8 mouse cellular contexts compared by ENCODE assay signal in genomic region chr5:135118589-135119081, GRCm38 (mm10). TPM values are rescaled to one million over a fixed set of nuclear protein-coding genes. Genes with fewer than 3 reads are reported as not detected.
DNase-seq lines count a peak whose midpoint lies in the region; ATAC-seq and TF ChIP-seq lines count a peak whose summit lies in the region.

No protein-coding gene starts in this region.

- no peak overlapping the region for H3K4me3 ChIP-seq in cerebellum, adult 2 months (replicated peaks; ENCODE audit: insufficient read depth, low read depth, low read length)
- H3K4me3 ChIP-seq in liver, embryonic 14.5 days (ENCODE audit: insufficient read depth in 1 of 2, low read depth in 2 of 2, low read length in 2 of 2), result no peak overlapping the region

- 31% methylated on average over 6 of the region's 6 CpGs for WGBS in cerebellum, adult 2 months
- WGBS in liver, embryonic 14.5 days (ENCODE audit: insufficient replicate concordance), result 11% methylated on average over 6 of the region's 6 CpGs

- no peak overlapping the region for H3K4me2 ChIP-seq in liver, embryonic 14.5 days (ENCODE audit: low read depth)

- peak; percentile 26 to 30 for DNase-seq in urinary bladder, adult 18-20 months (ENCODE audit: low spot score in 2 of 2)
- no peak for DNase-seq in urinary bladder, postnatal 10 days (ENCODE audit: low spot score)
- DNase-seq in cerebellum, adult 2 months, result peak; percentile 58 to 68
- DNase-seq in gastrocnemius, postnatal 36 days, result peak; percentile 45 to 54
- DNase-seq in kidney, adult 8-10 months, result peak; percentile 64 to 68
- peak in 2 of 3 experiments; percentile 39 to 42 for DNase-seq in liver, embryonic 14.5 days (ENCODE audit: low read depth in 3 of 3, low spot score in 3 of 3)
- peak; percentile 70 for DNase-seq in ovary, postnatal 36 days (ENCODE audit: low spot score)
- DNase-seq in thymus, postnatal 4 days, result peak; percentile 75

- TF ChIP-seq CTCF in cerebellum, adult 2 months (IDR thresholded peaks at IDR 0.05; ENCODE audit: borderline replicate concordance, insufficient read depth, low read depth, low read length), result peak; percentile 83
- peak; percentile 92 for TF ChIP-seq CTCF in liver, embryonic 14.5 days (IDR thresholded peaks at IDR 0.05; ENCODE audit: low read depth)

- intact Hi-C loops in gastrocnemius, postnatal 36 days (cut with DNase I), result loop anchor here (2.0 kb wide), 1 partner anchor 74 kb away; no protein-coding TSS in a partner anchor

- H3K4me1 ChIP-seq in cerebellum, adult 2 months (ENCODE audit: control insufficient read depth, insufficient read depth, low read length), result no peaks in the 10 kb centered on the region
- H3K4me1 ChIP-seq in liver, embryonic 14.5 days (replicated peaks; ENCODE audit: control insufficient read depth in 2 of 2, insufficient read depth in 2 of 2, low read length in 1 of 2), result peaks cover 0 to 4% of the 10 kb centered on the region in 2 experiments; a peak in 1 of 4 replicates

- H3K9ac ChIP-seq in liver, embryonic 14.5 days (replicated peaks), result no peak overlapping the region

- H3K27me3 ChIP-seq in cerebellum, adult 2 months (ENCODE audit: control insufficient read depth, insufficient read depth, low read length), result no peaks in the 10 kb centered on the region
- H3K27me3 ChIP-seq in liver, embryonic 14.5 days (ENCODE audit: control insufficient read depth, insufficient read depth, low read length), result no peaks in the 10 kb centered on the region; the same call in 1 of the 2 replicates

- TF ChIP-seq POLR2A in cerebellum, adult 2 months (IDR thresholded peaks at IDR 0.05; ENCODE audit: borderline replicate concordance, insufficient read depth, low read length), result no peak

- ATAC-seq in liver, embryonic 14.5 days (ENCODE audit: insufficient read depth), result peak; percentile 65

- H3K9me3 ChIP-seq in liver, embryonic 14.5 days (ENCODE audit: control insufficient read depth, low read length), result no peaks in the 10 kb centered on the region

- no peak overlapping the region for H3K27ac ChIP-seq in cerebellum, adult 2 months (ENCODE audit: insufficient read depth, low read length)
- H3K27ac ChIP-seq in liver, embryonic 14.5 days, result no peak overlapping the region

- no peaks in the 10 kb centered on the region for H3K36me3 ChIP-seq in liver, embryonic 14.5 days (replicated peaks; ENCODE audit: control insufficient read depth, insufficient read depth, low read depth)

- TF ChIP-seq EP300 in liver, embryonic 14.5 days (IDR thresholded peaks at IDR 0.05; ENCODE audit: low read depth), result no peak

RNA-seq across cellular contexts. Expression of gene Mlxipl, which starts 28.9 kb away (rescaled TPM):
- 2.0 TPM in 2 replicates for polyA plus RNA-seq in cerebellum, adult 2 months (2012; rRNA removed)
- total RNA-seq in gastrocnemius, postnatal 36 days (2021), result 10 to 100 TPM; 62.4 to 79.9 TPM
- polyA plus RNA-seq in liver, embryonic 14.5 days (2012; rRNA removed), result 14.7 and 18.5 TPM in 2 replicates
- 6.6 and 8.4 TPM in 2 replicates for polyA plus RNA-seq in liver, embryonic 14.5 days (2014; fragmentation: Nextera tagmentation; extraction: Ambion mirVana)

RNA-seq across cellular contexts. Expression of gene Tbl2, which starts 30.8 kb away (rescaled TPM):
- polyA plus RNA-seq in cerebellum, adult 2 months (2012; rRNA removed), result 17.6 and 18.5 TPM in 2 replicates
- 1 to 10 TPM; 9.7 to 9.8 TPM for total RNA-seq in gastrocnemius, postnatal 36 days (2021)
- polyA plus RNA-seq in liver, embryonic 14.5 days (2012; rRNA removed), result 4.4 and 5.5 TPM in 2 replicates
- polyA plus RNA-seq in liver, embryonic 14.5 days (2014; fragmentation: Nextera tagmentation; extraction: Ambion mirVana), result 9.8 and 10.2 TPM in 2 replicates

RNA-seq across cellular contexts. Expression of gene Vps37d, which starts 40.6 kb away (rescaled TPM):
- 17.7 and 19.8 TPM in 2 replicates for polyA plus RNA-seq in cerebellum, adult 2 months (2012; rRNA removed)
- under 1 TPM; 0.33 to 0.49 TPM for total RNA-seq in gastrocnemius, postnatal 36 days (2021)
- 0.29 and 0.30 TPM in 2 replicates for polyA plus RNA-seq in liver, embryonic 14.5 days (2012; rRNA removed)
- polyA plus RNA-seq in liver, embryonic 14.5 days (2014; fragmentation: Nextera tagmentation; extraction: Ambion mirVana), result 0.06 and 0.10 TPM in 2 replicates

RNA-seq across cellular contexts. Expression of gene Bcl7b, which starts 49.4 kb away (rescaled TPM):
- 64.4 TPM in 2 replicates for polyA plus RNA-seq in cerebellum, adult 2 months (2012; rRNA removed)
- total RNA-seq in gastrocnemius, postnatal 36 days (2021), result 10 to 100 TPM; 23.6 to 26.9 TPM
- 9.7 and 10.0 TPM in 2 replicates for polyA plus RNA-seq in liver, embryonic 14.5 days (2012; rRNA removed)
- polyA plus RNA-seq in liver, embryonic 14.5 days (2014; fragmentation: Nextera tagmentation; extraction: Ambion mirVana), result 25.6 and 26.7 TPM in 2 replicates

RNA-seq across cellular contexts. Expression of gene Bud23, which starts 53.9 kb away (rescaled TPM):
- 69.2 and 72.8 TPM in 2 replicates for polyA plus RNA-seq in cerebellum, adult 2 months (2012; rRNA removed)
- 10 to 100 TPM; 26.9 to 30.0 TPM for total RNA-seq in gastrocnemius, postnatal 36 days (2021)
- 36.7 and 43.3 TPM in 2 replicates for polyA plus RNA-seq in liver, embryonic 14.5 days (2012; rRNA removed)
- polyA plus RNA-seq in liver, embryonic 14.5 days (2014; fragmentation: Nextera tagmentation; extraction: Ambion mirVana), result 46.0 and 50.1 TPM in 2 replicates

Comparison
In these comparisons a context has a peak if more than half of its experiments do, and no peak if none do; other contexts are left out.
1. RNA of gene Vps37d, which starts 40.6 kb away (polyA plus RNA-seq): 17.7 to 19.8 TPM in cerebellum, adult 2 months; 0.06 to 0.30 TPM in liver, embryonic 14.5 days; every median in the first group is over 10 times any median in the second.